Mouse (Mus musculus) intestine, postnatal 0 days (tissue): ENCODE results near the gene Rasgrf1. TPM values are rescaled to one million over a fixed set of nuclear protein-coding genes. Genes with fewer than 3 reads are reported as not detected.
"Not testable (repeated sequence)": the region's sequence is repeated elsewhere in the genome, so short reads cannot be mapped to it uniquely, and the experiment has no call there.

ENCODE experiments used
- ATAC-seq: fragments of 200-750 bp; cut with Nextera tagmentation; 2 replicates; pipeline ENCODE4 v1.8.0; 2017; ENCODE audit warnings: mild to moderate bottlenecking, moderate TSS enrichment, moderate library complexity
- H3K27ac ChIP-seq: fragments of 300-500 bp; sonication (generic); 2 replicates; pipeline ENCODE4 v1.5.1; 2014; ENCODE audit warnings: mild to moderate bottlenecking, low read depth, low read length, moderate library complexity
- H3K27me3 ChIP-seq: fragments of 300-500 bp; sonication (generic); replicated peaks from 2 replicates; pipeline ENCODE4 v1.6.1; 2014; ENCODE audit warnings: low read length, mixed read lengths; ENCODE audit not compliant: control insufficient read depth, insufficient read depth
- H3K36me3 ChIP-seq: fragments of 300-500 bp; sonication (generic); 2 replicates; pipeline ENCODE4 v1.6.1; 2014; ENCODE audit warnings: mild to moderate bottlenecking, moderate library complexity; ENCODE audit not compliant: control insufficient read depth, insufficient read depth
- H3K4me1 ChIP-seq: fragments of 300-500 bp; sonication (generic); replicated peaks from 2 replicates; pipeline ENCODE4 v1.6.1; 2014; ENCODE audit warnings: antibody characterized with exemption, low read length, mixed read lengths; ENCODE audit not compliant: control insufficient read depth, insufficient read depth
- H3K4me2 ChIP-seq: fragments of 300-500 bp; sonication (generic); replicated peaks from 2 replicates; pipeline ENCODE4 v1.6.1; 2014; ENCODE audit warnings: low read depth, mild to moderate bottlenecking, moderate library complexity
- H3K4me3 ChIP-seq: fragments of 300-500 bp; sonication (generic); 2 replicates; pipeline ENCODE4 v1.5.1; 2014; ENCODE audit warnings: low read depth, low read length
- H3K9ac ChIP-seq: fragments of 300-500 bp; sonication (generic); 2 replicates; pipeline ENCODE4 v1.6.1; 2014; ENCODE audit warnings: mild to moderate bottlenecking, low read depth, low read length
- H3K9me3 ChIP-seq: fragments of 300-500 bp; sonication (generic); 2 replicates; pipeline ENCODE4 v1.6.1; 2016; ENCODE audit warnings: mixed run types; ENCODE audit not compliant: control insufficient read depth
- CTCF ChIP-seq: sonication (generic); IDR thresholded peaks from 2 replicates; pipeline ENCODE4 v1.5.1; 2016; ENCODE audit warnings: low read depth, mild to moderate bottlenecking, control low read depth, antibody characterized with exemption, moderate library complexity
- WGBS: fragments of 180-500 bp; shearing (Covaris S2); extraction: QIAGEN DNeasy Blood & Tissue Kit; methylation state at CpG from one replicate; pipeline ENCODE4 v1.1.7; 2014; 5-methylcytosine and 5-hydroxymethylcytosine counted together
- polyA plus RNA-seq: library from polyadenylated mRNA; unstranded; fragments of >200 nt; fragmentation: Nextera tagmentation; extraction: Ambion mirVana; gene quantifications from 2 replicates; pipeline ENCODE4 v1.2.1, GENCODE M21; 2015

The Rasgrf1 gene
- polyA plus RNA-seq, 1 experiment from 2014 or later: not detected

DNA sequence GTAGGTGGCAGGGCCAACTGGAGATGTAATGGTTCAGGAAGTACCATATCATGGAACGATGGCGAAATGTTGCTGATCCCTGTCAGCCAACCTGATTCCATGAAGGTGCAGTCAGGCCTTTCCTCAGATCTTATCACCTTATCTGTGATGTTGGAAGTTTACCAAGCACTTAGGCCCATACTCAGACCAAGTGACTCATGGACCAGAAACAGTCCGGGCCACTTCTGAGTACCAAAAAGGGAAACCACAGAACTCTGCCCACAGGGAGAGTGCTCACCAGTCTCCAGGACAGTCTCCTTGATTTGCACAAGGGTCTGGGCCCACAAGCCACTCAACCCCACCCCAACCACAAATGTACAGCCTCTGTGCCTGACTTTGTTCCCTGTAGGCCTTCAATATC is 126.1 kb downstream of the Rasgrf1 start:
- Histone ChIP-seq H3K36me3 (no peaks in the 10 kb centered on the region), H3K4me1 (no peaks in the 10 kb centered on the region), H3K4me2 (no peak overlapping the region), H3K9ac (no peak overlapping the region), H3K27ac (no peak overlapping the region), H3K9me3 (no peaks in the 10 kb centered on the region), H3K27me3 (no peaks in the 10 kb centered on the region), H3K4me3 (no peak overlapping the region)
- TF ChIP-seq CTCF: no peak
- ATAC-seq: no peak
- WGBS: 61% methylated on average over 3 of the region's 3 CpGs

DNA sequence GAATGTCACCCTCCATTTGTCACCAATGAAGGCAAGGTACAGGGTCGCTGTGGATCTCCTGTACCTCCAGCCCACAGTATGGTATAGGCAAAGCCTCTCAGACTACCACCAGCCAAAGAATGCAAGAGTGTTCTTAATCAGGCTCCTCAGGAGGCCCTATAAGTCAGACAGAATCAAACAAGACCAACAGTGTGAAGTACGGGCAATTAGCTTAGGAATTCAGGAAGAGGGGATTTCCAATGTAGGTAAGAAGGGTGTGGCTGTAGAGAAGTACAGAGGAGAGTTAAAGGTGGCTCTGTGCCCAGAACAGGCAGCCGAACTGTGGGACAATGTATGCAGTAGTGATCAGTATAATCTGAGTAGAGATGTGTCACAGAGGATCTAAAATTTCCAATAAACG is 126.6 kb downstream of the Rasgrf1 start:
- no peaks in the 10 kb centered on the region for H3K27me3 ChIP-seq
- H3K4me2 ChIP-seq: no peak overlapping the region
- TF ChIP-seq CTCF: no peak
- WGBS: 46% methylated on average over 4 of the region's 4 CpGs
- H3K4me3 ChIP-seq: no peak overlapping the region
- no peak overlapping the region for H3K27ac ChIP-seq
- no peaks in the 10 kb centered on the region for H3K36me3 ChIP-seq
- peak; percentile 56 for ATAC-seq
- H3K9me3 ChIP-seq: no peaks in the 10 kb centered on the region
- H3K9ac ChIP-seq: no peak overlapping the region
- no peaks in the 10 kb centered on the region for H3K4me1 ChIP-seq

DNA sequence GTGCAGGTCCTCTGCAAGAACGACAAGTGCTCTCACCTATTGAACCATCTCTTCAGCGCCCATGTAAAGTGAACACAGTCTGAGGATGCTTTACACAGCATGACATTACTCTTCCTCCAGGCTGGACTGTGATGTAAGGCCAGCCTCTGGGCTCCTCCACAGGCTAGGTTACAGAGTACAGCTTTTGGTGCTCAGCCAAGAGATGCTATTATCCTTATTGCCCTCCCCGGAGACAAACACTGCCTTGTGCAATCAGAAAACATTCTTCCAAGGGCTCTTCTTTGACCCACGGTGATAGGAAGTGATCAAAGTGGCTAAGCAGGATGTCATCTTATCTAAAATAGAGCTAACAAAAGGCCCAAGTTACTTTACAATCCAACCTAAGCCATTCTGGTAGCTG is 128.8 kb downstream of the Rasgrf1 start:
- H3K27me3 ChIP-seq: no peaks in the 10 kb centered on the region
- 57% methylated on average over 4 of the region's 4 CpGs for WGBS
- H3K9me3 ChIP-seq: no peaks in the 10 kb centered on the region
- H3K27ac ChIP-seq: no peak overlapping the region
- no peak overlapping the region for H3K9ac ChIP-seq
- H3K4me2 ChIP-seq: no peak overlapping the region
- TF ChIP-seq CTCF: no peak
- no peak for ATAC-seq
- no peaks in the 10 kb centered on the region for H3K4me1 ChIP-seq
- no peak overlapping the region for H3K4me3 ChIP-seq
- H3K36me3 ChIP-seq: no peaks in the 10 kb centered on the region

DNA sequence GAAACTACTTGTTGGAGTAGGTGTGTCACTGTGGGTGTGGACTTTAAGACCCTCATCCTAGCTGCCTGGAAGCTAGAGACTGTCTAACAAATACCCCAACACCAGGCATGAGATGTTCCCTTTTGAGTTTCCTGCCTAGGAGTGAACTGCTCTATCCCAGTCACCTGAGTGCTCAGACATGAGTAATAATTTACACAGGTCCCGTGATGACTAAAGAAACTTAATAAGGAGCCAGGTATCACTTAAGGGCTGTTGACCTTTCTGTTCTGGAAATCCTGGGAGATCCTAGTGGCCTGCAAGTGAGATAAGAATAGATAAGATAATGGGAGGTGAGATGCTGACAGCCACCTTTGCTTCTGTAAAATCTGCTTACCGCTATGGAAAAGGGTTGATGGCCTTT is 131.2 kb downstream of the Rasgrf1 start:
- H3K27ac ChIP-seq: no peak overlapping the region
- no peaks in the 10 kb centered on the region for H3K36me3 ChIP-seq
- H3K27me3 ChIP-seq: no peaks in the 10 kb centered on the region
- H3K9me3 ChIP-seq: 0 out of 2 replicates have a peak, but pooled peaks cover under 1% of the 10 kb centered on the region
- no peak overlapping the region for H3K4me3 ChIP-seq
- peak; percentile 85 for ATAC-seq
- TF ChIP-seq CTCF: no peak
- H3K4me2 ChIP-seq: no peak overlapping the region
- H3K9ac ChIP-seq: no peak overlapping the region
- WGBS: 35% methylated on average over 2 of the region's 2 CpGs
- no peaks in the 10 kb centered on the region for H3K4me1 ChIP-seq

DNA sequence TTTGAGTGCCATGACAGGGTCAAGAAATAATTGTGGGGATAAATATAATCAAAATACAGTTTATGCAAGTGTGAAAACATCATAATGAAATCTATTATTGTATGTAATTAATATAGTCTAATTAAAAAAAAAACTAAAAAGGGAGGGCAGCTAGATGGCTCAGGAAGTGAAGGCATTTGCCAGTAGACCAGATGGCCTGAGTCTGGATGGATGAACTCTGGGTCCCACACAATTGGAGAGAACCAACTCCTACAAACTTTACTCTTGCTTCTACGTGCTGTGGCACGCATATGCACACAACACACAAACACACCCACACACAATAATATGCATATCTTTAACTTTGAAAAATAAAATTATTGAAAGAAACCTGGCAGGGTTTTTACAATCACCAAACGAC is 131.8 kb downstream of the Rasgrf1 start:
- no peak for ATAC-seq
- Histone ChIP-seq H3K9ac (no peak overlapping the region), H3K4me3 (no peak overlapping the region), H3K4me1 (no peaks in the 10 kb centered on the region), H3K27me3 (no peaks in the 10 kb centered on the region), H3K36me3 (no peaks in the 10 kb centered on the region), H3K4me2 (no peak overlapping the region), H3K27ac (no peak overlapping the region), H3K9me3 (0 out of 2 replicates have a peak, but pooled peaks cover 2% of the 10 kb centered on the region)
- TF ChIP-seq CTCF: no peak
- 96% methylated on average over 3 of the region's 3 CpGs for WGBS

DNA sequence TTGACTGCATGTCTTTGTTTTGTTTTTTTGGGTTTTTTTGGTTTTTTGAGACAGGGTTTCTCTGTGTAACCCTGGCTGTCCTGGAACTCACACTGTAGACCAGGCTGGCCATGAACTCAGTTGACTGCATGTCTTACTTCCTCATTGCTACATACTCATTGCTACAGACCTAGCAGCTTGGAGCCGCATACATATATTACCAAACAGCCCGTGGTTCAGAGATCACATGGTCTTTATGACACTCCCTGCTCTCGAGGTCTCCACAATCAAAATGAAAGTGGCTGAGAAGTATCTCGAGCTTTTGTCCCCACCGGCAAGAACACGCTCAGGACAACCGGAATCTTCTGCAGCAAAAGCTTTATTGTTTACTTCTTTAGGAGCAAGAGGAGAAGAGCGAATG is 133.2 kb downstream of the Rasgrf1 start:
- H3K9ac ChIP-seq, H3K4me1 ChIP-seq, H3K27ac ChIP-seq, H3K36me3 ChIP-seq, H3K9me3 ChIP-seq, H3K4me3 ChIP-seq, H3K27me3 ChIP-seq, H3K4me2 ChIP-seq: not testable (repeated sequence)
- peak; percentile 90 for ATAC-seq
- 59% methylated on average over 8 of the region's 8 CpGs for WGBS

DNA sequence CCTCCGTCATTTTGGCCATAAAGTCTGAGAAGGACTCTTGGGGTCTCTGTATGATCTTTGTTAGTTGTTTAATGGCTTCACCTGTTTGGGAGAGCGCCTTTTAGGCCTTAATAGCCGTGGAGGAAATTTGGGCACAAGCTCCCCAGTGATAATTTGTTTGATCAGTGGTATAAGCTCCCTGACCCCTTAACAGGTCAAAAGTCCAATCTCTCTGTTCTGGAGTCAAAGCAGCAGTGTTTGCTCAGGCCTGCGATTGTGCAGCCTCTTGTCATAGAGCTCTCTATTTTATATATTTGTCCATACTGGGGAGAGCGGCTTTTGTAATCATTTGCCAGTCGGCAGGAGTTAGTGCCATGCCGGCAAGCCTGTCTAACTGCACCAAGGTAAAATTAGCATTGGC is 135.5 kb downstream of the Rasgrf1 start:
- no peak overlapping the region for H3K4me2 ChIP-seq
- no peak for TF ChIP-seq CTCF
- no peak overlapping the region for H3K9ac ChIP-seq
- H3K36me3 ChIP-seq: no peaks in the 10 kb centered on the region
- WGBS: 73% methylated on average over 7 of the region's 7 CpGs
- H3K4me3 ChIP-seq: no peak overlapping the region
- ATAC-seq: no peak
- no peaks in the 10 kb centered on the region for H3K4me1 ChIP-seq
- no peaks in the 10 kb centered on the region for H3K27me3 ChIP-seq
- H3K9me3 ChIP-seq: 0 out of 2 replicates have a peak, but pooled peaks cover 2% of the 10 kb centered on the region
- no peak overlapping the region for H3K27ac ChIP-seq
